Mouse (Mus musculus) cortical plate, adult 2 months (tissue): ENCODE data around the gene Specc1. TPM values are rescaled to one million over a fixed set of nuclear protein-coding genes. Genes with fewer than 3 reads are reported as not detected.
"Not testable (repeated sequence)": the region's sequence is repeated elsewhere in the genome, so short reads cannot be mapped to it uniquely, and the experiment has no call there.

Experiments
- H3K27ac ChIP-seq: fragments of 200-500 bp; 2 replicates; pipeline ENCODE4 v1.5.1; 2012; ENCODE audit warnings: low read length, control low read depth, inconsistent platforms; ENCODE audit not compliant: insufficient read depth
- H3K4me1 ChIP-seq: fragments of 200-500 bp; 2 replicates; pipeline ENCODE4 v1.6.1; 2011; ENCODE audit warnings: low read length; ENCODE audit not compliant: control insufficient read depth, insufficient read depth
- H3K4me3 ChIP-seq: fragments of 200-500 bp; 2 replicates; pipeline ENCODE4 v1.5.1; 2011; ENCODE audit warnings: mild to moderate bottlenecking, low read length, control low read depth; ENCODE audit not compliant: insufficient read depth
- CTCF ChIP-seq: fragments of 200-500 bp; IDR thresholded peaks from 2 replicates; pipeline ENCODE4 v1.5.1; 2011; ENCODE audit warnings: mild to moderate bottlenecking, control low read depth, low read length; ENCODE audit not compliant: insufficient read depth; ENCODE audit errors: extremely low read depth
- POLR2A ChIP-seq: fragments of 200-500 bp; IDR thresholded peaks from 2 replicates; pipeline ENCODE4 v1.6.1; 2011; ENCODE audit warnings: mild to moderate bottlenecking, low read length, control low read depth; ENCODE audit not compliant: insufficient read depth; ENCODE audit errors: extremely low read depth
- polyA plus RNA-seq: library from polyadenylated mRNA; depleted of rRNA; stranded (reverse); fragments of >200 nt; gene quantifications from 2 replicates; pipeline ENCODE4 v1.2.3, GENCODE M21; 2012

Specc1 gene
- polyA plus RNA-seq, 1 experiment, result 43.2 TPM

- TF ChIP-seq CTCF, result no peak
- no peak for TF ChIP-seq POLR2A
- no peaks in the 10 kb centered on the region for H3K4me1 ChIP-seq
- H3K27ac ChIP-seq, result no peak overlapping the region
- no peak overlapping the region for H3K4me3 ChIP-seq
These were observed 12.1 kb upstream of the Specc1 start for GRCm38 (mm10) chr11:61944417-61944816.

GRCm38 (mm10) chr11:61946608-61947007 lies 10.0 kb upstream of the Specc1 start:
- Histone ChIP-seq H3K27ac (no peak overlapping the region), H3K4me3 (no peak overlapping the region), H3K4me1 (no peaks in the 10 kb centered on the region)
- no peak for TF ChIP-seq CTCF
- TF ChIP-seq POLR2A, result no peak

- no peak overlapping the region for H3K4me3 ChIP-seq
- no peak for TF ChIP-seq POLR2A
- TF ChIP-seq CTCF, result peak; percentile 52; the same call in 1 of the 2 replicates
- H3K27ac ChIP-seq, result no peak overlapping the region
- no peaks in the 10 kb centered on the region for H3K4me1 ChIP-seq
These were observed 7.2 kb upstream of the Specc1 start for GRCm38 (mm10) chr11:61949315-61949714.

GRCm38 (mm10) chr11:61950632-61951031 lies 5.9 kb upstream of the Specc1 start:
- Histone ChIP-seq H3K4me3 (no peak overlapping the region), H3K4me1 (no peaks in the 10 kb centered on the region), H3K27ac (no peak overlapping the region)
- no peak for TF ChIP-seq POLR2A
- TF ChIP-seq CTCF, result peak; percentile 95

- no peak overlapping the region for H3K27ac ChIP-seq
- no peak for TF ChIP-seq POLR2A
- no peaks in the 10 kb centered on the region for H3K4me1 ChIP-seq
- no peak overlapping the region for H3K4me3 ChIP-seq
These were observed 1.4 kb upstream of the Specc1 start for GRCm38 (mm10) chr11:61955136-61955535.

GRCm38 (mm10) chr11:61955951-61956350 lies 612 bp upstream of the Specc1 start:
- TF ChIP-seq CTCF (no peak), POLR2A (no peak)

GRCm38 (mm10) chr11:61957296-61957813 lies 792 bp downstream of the Specc1 start:
- Histone ChIP-seq H3K27ac (peak overlapping the region; percentile 90), H3K4me1 (peaks cover 1% of the 10 kb centered on the region; the same call in 1 of the 2 replicates), H3K4me3 (peak overlapping the region; percentile 96)
- TF ChIP-seq CTCF, result peak; percentile 17; the same call in 1 of the 2 replicates
- TF ChIP-seq POLR2A, result no peak

More at GRCm38 (mm10) chr11:61955951-61956350, 612 bp upstream of the Specc1 start:
- Histone ChIP-seq H3K4me3 (no peak overlapping the region), H3K4me1 (no peaks in the 10 kb centered on the region), H3K27ac (no peak overlapping the region)

- not testable (repeated sequence) for H3K4me3 ChIP-seq, H3K4me1 ChIP-seq, H3K27ac ChIP-seq
These were observed 2.1 kb downstream of the Specc1 start for GRCm38 (mm10) chr11:61958706-61959105.

GRCm38 (mm10) chr11:61960096-61960495 lies 3.5 kb downstream of the Specc1 start:
- no peak for TF ChIP-seq POLR2A
- TF ChIP-seq CTCF, result no peak
- no peak overlapping the region for H3K4me3 ChIP-seq
- H3K27ac ChIP-seq, result no peak overlapping the region
- H3K4me1 ChIP-seq, result peaks cover 5% of the 10 kb centered on the region; the same call in 1 of the 2 replicates

GRCm38 (mm10) chr11:61962684-61963083 lies 6.1 kb downstream of the Specc1 start:
- Histone ChIP-seq H3K27ac (no peak overlapping the region), H3K4me3 (no peak overlapping the region), H3K4me1 (peaks cover 5% of the 10 kb centered on the region; the same call in 1 of the 2 replicates)
- TF ChIP-seq CTCF (no peak), POLR2A (no peak)
